Mouse (Mus musculus) right cerebral cortex, postnatal 25 days (tissue): ENCODE data around the gene 1700037C18Rik.
A peak's percentile ranks its signal among the peaks of the same experiment; 100 is the strongest.
"Not testable (repeated sequence)": the region's sequence is repeated elsewhere in the genome, so short reads cannot be mapped to it uniquely, and the experiment has no call there.

Experiments used
- DNase-seq: peaks from one replicate; pipeline ENCODE4 v3.0.0; 2022

1700037C18Rik gene

DNA sequence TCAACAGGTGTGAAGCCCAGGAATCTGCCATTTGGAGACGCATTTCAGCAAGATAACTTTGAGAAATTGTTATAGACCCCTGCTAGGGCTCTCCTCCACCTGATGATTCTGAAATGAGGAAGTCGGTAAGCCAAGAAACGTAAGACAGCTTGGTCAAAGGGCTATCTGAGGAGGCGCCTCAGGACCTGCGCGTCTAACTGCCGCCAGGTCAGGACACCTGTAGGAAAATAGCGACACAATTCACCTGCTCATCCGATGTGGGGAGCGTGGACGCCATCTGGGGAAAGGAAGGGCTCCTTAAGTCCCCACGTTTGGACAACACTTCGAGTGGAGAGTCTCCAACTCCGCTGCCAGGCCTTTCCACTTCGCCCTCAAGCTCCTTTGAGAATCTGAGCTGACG lies 36.7 kb downstream of the 1700037C18Rik start:
- DNase-seq: no peak

DNA sequence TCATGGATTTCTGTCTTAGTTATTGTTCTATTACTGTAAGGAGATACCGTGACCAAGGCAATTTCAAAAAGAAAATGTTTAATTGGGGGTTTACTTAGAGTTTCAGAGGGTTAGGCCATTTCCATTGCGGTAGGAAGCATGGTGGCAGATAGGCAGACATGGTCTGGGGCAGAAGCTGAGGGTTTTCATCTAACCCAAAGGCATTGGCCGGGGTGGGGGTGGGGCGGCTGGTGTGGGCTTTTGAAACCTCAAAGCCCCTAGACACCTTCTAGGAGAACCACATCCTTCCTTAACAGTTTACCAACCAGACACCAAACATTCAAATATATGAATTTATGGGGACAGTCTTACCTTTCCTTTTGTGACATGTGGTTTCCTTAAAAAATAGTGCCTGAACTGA lies 49.2 kb downstream of the 1700037C18Rik start:
- no peak for DNase-seq

DNA sequence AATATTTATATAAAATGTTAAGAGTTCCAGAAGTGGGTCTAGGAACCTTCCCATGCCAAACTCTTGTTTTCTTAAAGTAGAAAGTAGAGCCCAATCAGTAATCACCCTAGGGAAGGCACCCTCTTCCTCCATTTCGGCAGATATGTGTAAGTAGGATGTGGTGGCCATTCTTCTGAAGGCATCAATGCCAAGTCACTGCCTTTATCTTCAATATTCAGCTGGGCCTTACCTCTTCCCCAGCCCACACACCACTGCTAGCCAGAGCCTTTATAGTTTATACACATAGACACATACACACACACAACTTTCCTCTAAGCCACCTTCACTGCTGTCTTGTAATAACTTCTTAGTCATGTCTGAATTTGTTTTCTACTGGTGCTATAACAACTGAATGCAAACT lies 52.7 kb downstream of the 1700037C18Rik start:
- DNase-seq: no peak

DNA sequence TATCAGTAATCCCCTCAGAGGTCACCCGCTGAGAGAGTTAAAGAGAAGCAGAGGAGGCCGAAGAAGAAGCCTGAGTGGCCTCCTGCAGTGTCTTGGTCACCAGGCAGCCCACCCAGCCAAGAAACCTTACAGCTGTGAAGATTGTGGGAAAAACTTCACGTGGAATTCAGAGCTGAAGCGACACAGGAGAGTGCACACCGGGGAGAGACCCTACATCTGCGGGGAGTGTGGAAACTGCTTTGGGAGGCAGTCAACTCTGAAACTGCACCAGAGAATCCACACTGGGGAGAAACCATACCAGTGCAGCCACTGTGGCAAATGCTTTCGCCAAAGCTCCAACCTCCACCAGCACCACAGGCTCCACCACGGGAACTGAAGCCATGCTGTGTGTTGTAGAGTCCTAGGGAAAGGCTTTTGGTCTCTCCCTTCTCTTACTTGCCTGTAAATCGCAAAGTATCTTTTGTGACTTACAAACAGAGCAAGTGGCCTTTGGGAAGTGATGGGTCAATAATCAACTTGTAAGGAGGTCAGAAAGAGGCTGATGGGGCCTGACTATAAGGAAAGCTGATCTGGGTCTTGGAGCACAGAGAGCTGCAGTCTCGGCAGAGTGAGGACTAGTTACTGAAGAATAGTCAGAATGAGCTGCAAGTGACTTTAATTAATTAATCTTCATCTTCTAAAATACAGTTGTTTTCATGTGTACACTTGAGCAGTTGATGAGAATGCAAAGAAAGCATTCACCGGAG lies 53.9 kb downstream of the 1700037C18Rik start:
- DNase-seq: no peak

DNA sequence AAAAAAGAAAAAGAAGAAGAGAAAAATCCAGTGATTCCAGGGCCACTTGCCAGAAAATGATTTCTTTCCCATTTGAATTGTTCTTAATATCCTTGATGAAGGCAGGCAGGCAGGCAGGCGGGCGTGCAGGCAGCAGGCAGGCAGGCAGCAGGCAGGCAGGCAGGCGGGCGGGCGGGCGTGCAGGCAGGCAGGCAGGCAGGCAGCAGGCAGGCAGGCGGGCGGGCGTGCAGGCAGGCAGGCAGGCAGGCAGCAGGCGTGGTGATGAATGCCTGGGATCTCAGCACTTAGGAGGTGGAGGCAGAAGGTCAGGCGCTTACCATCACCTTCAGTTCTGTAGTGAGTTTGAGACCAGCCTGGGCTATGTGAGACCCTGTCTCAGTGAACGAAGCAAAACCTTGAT lies 55.9 kb downstream of the 1700037C18Rik start:
- no peak for DNase-seq

DNA sequence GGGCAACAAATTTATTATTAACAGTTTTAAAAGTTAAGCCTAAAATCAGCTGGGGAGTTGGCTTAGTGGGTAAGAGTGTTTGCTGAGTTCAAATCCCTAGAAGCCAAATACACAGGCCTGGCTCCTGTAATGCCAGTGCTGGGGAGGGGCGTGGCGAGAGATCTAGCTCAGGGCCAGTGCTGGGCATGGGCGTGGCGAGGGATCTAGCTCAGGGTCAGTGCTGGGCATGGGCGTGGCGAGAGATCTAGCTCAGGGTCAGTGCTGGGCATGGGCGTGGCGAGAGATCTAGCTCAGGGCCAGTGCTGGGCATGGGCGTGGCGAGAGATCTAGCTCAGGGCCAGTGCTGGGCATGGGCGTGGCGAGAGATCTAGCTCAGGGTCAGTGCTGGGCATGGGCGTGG lies 57.2 kb downstream of the 1700037C18Rik start:
- DNase-seq: not testable (repeated sequence)

DNA sequence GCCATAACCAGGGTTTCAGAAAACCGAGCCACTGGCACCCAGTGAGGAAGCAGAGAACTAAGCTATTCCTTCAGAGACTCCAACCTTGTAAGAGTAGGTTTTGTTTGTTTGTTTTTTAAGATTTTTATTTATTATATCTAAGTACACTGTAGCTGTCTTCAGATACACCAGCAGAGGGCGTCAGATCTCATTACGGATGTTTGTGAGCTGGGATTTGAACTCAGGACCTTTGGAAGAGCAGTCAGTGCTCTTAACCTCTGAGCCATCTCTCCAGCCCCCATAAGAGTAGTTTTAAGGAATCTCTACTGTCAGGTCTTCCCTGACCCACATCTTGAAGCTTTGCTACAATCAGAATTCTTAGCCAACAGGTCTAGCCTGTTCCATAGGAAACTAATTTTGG lies 60.1 kb downstream of the 1700037C18Rik start:
- DNase-seq: no peak

DNA sequence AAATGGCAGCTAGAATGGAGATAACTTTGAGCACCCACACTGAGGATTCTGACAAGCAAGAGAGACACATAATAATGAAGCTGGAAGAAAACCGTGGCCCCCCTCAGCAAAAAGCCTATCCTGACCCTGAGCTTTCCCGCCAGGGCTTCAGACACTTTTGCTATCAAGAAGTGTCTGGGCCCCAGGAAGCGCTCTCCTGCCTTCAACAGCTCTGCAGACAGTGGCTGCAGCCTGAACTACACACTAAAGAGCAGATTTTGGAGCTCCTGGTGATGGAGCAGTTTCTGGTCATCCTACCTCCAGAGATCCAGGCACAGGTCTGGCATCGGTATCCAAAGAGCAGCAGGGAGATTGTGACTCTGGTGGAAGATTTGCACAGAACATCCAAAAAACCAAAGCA lies 60.6 kb downstream of the 1700037C18Rik start:
- DNase-seq: no peak

DNA sequence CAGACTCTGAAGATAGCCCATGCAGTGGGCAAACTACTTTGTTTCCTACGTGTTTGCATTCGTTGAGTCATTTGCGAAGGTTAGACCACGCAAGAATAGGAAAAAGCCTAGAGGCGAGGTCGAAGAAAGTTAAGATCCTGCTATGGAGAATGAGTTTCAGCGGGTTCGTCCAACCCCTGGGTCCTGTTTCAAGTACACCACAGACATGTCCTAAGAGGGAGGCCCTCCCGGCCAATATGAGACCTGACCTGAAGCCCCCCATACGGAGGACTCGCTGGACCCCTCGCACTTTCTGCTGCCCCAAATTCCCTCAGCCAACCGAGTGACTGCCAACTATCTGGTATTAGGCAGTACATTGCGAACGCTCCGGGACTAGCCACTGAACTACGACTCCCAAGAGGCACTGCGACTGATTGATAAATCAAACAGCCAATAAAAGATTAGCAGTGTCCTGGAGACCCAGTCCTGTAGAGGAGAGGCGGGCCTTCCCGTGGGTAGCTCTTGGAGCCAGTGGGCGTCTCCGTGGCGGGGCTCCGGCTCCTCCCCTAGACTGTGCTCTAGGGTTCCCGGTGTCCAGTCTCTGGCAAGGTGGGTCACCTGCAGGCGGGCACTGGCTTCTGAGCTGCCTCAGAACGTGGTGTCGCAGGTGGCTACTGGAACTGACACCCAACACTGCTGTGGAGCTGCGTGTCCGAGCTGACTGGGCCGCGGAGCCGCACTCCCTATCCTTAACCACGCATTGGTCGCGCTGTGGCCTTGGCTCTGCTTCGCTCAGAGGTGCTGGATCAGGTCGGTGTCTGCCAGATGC lies 61.6 kb downstream of the 1700037C18Rik start, which contains the start of gene Zfp174:
TSS of gene Zfp174 (plus strand) at position 558 of the 808 bp plus-strand sequence.
- peak; percentile 91 for DNase-seq
